Mouse (Mus musculus) 3134 (cell line): ENCODE data around the gene Zbtb18.

Experiments used
- DNase-seq: peaks from one replicate; pipeline ENCODE4 v3.0.0-alpha.2; 2011; ENCODE audit warnings: low spot score; ENCODE audit not compliant: insufficient read length; ENCODE audit errors: extremely low read depth

Gene Zbtb18

GRCm38 (mm10) chr1:177442196-177442808, at the start of gene Zbtb18:
Gene Zbtb18, plus strand, starts transcription at chr1:177442351.
- peak; percentile 27 for DNase-seq

- DNase-seq = no peak
Measured at GRCm38 (mm10) chr1:177397455-177397854, 44.7 kb upstream of the Zbtb18 start.

- no peak for DNase-seq
Measured at GRCm38 (mm10) chr1:177405170-177405569, 37.0 kb upstream of the Zbtb18 start.

GRCm38 (mm10) chr1:177408690-177409089, 33.5 kb upstream of the Zbtb18 start:
- no peak for DNase-seq

- no peak for DNase-seq
Measured at GRCm38 (mm10) chr1:177410769-177411348, 31.3 kb upstream of the Zbtb18 start.

GRCm38 (mm10) chr1:177411359-177412358, 30.5 kb upstream of the Zbtb18 start:
- DNase-seq = no peak

- no peak for DNase-seq
Measured at GRCm38 (mm10) chr1:177419331-177419730, 22.8 kb upstream of the Zbtb18 start.

GRCm38 (mm10) chr1:177420126-177420525, 22.0 kb upstream of the Zbtb18 start:
- no peak for DNase-seq

- DNase-seq = no peak
Measured at GRCm38 (mm10) chr1:177427862-177428261, 14.3 kb upstream of the Zbtb18 start.

- no peak for DNase-seq
Measured at GRCm38 (mm10) chr1:177428338-177428737, 13.8 kb upstream of the Zbtb18 start.

- DNase-seq = no peak
Measured at GRCm38 (mm10) chr1:177429067-177429466, 13.1 kb upstream of the Zbtb18 start.

- no peak for DNase-seq
Measured at GRCm38 (mm10) chr1:177440411-177440810, 1.7 kb upstream of the Zbtb18 start.

- DNase-seq = no peak
Measured at GRCm38 (mm10) chr1:177440981-177441491, 1.1 kb upstream of the Zbtb18 start.

GRCm38 (mm10) chr1:177441492-177442195, 507 bp upstream of the Zbtb18 start:
- DNase-seq = peak; percentile 98

GRCm38 (mm10) chr1:177442821-177443723, 921 bp downstream of the Zbtb18 start:
- DNase-seq = peak; percentile 70

- no peak for DNase-seq
Measured at GRCm38 (mm10) chr1:177443724-177444482, 1.8 kb downstream of the Zbtb18 start.

- no peak for DNase-seq
Measured at GRCm38 (mm10) chr1:177444483-177444810, 2.3 kb downstream of the Zbtb18 start.

- DNase-seq = no peak
Measured at GRCm38 (mm10) chr1:177444941-177445340, 2.8 kb downstream of the Zbtb18 start.
